Mouse (Mus musculus) heart, embryonic 12.5 days (tissue): Measurements from ENCODE around the gene Plekhd1. TPM values are rescaled to one million over a fixed set of nuclear protein-coding genes. Genes with fewer than 3 reads are reported as not detected.

Source experiments
- ATAC-seq: fragments of 200-750 bp; cut with Nextera tagmentation; 2 replicates; pipeline ENCODE4 v1.8.0; 2017; ENCODE audit warnings: moderate TSS enrichment, moderate library complexity; ENCODE audit not compliant: insufficient number of reproducible peaks, low FRiP score
- H3K27ac ChIP-seq: fragments of 300-500 bp; sonication (generic); 2 replicates; pipeline ENCODE4 v1.5.1; 2016; ENCODE audit warnings: mild to moderate bottlenecking, moderate library complexity; ENCODE audit not compliant: poor library complexity, severe bottlenecking
- H3K27me3 ChIP-seq: fragments of 300-500 bp; sonication (generic); replicated peaks from 2 replicates; pipeline ENCODE4 v1.6.1; 2016; ENCODE audit warnings: mild to moderate bottlenecking, moderate library complexity
- H3K36me3 ChIP-seq: fragments of 300-500 bp; sonication (generic); 2 replicates; pipeline ENCODE4 v1.6.1; 2016; ENCODE audit warnings: mild to moderate bottlenecking, moderate library complexity
- H3K4me1 ChIP-seq: fragments of 300-500 bp; sonication (generic); replicated peaks from 2 replicates; pipeline ENCODE4 v1.6.1; 2016; ENCODE audit warnings: mild to moderate bottlenecking
- H3K4me2 ChIP-seq: fragments of 300-500 bp; sonication (generic); 2 replicates; pipeline ENCODE4 v1.6.1; 2016; ENCODE audit warnings: mild to moderate bottlenecking, moderate library complexity
- H3K4me3 ChIP-seq: fragments of 300-500 bp; sonication (generic); 2 replicates; pipeline ENCODE4 v1.5.1; 2016; ENCODE audit warnings: mild to moderate bottlenecking
- H3K9ac ChIP-seq: fragments of 300-500 bp; sonication (generic); 2 replicates; pipeline ENCODE4 v1.6.1; 2016; ENCODE audit warnings: mild to moderate bottlenecking, moderate library complexity
- H3K9me3 ChIP-seq: fragments of 300-500 bp; sonication (generic); replicated peaks from 2 replicates; pipeline ENCODE4 v1.6.1; 2016; ENCODE audit warnings: mild to moderate bottlenecking, moderate library complexity
- WGBS: fragments of 180-500 bp; shearing (Covaris S2); methylation state at CpG from one replicate; pipeline ENCODE4 v1.1.7; 2016; 5-methylcytosine and 5-hydroxymethylcytosine counted together
- polyA plus RNA-seq: library from polyadenylated mRNA; unstranded; fragments of >200 nt; fragmentation: Nextera tagmentation; extraction: Ambion mirVana; gene quantifications from 2 replicates; pipeline ENCODE4 v1.2.1, GENCODE M21; 2016

The Plekhd1 gene
- polyA plus RNA-seq, 1 experiment from 2014 or later, result 0.70 TPM

DNA sequence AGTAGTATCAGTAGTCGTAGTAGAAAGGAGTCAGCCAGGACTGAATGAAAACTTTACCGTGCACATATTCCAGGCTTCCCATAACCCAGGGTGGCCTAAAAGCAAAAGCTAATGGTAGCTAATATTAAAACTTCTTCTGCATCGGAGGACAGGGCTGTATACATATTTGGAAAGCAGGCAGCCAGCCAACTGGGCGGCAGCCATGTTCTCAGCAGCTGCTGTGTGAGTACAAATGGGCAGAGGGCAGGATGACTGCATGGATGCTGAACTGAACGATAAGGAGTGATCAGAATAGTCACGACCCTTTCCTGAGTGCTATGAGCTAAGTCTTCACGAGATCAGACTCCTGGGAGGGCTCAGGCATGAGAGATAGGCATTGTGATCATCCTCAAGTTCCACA lies 8.9 kb downstream of the Plekhd1 start:
- Histone ChIP-seq H3K27ac (no peak overlapping the region), H3K27me3 (peaks cover 10% of the 10 kb centered on the region; the same call in 1 of the 2 replicates), H3K4me2 (no peak overlapping the region), H3K9me3 (no peaks in the 10 kb centered on the region), H3K4me3 (no peak overlapping the region), H3K9ac (no peak overlapping the region), H3K36me3 (no peaks in the 10 kb centered on the region), H3K4me1 (peaks cover 14% of the 10 kb centered on the region)
- no peak for ATAC-seq
- WGBS, result 70% methylated on average over 7 of the region's 7 CpGs

GRCm38 (mm10) chr12:80706208-80706914 lies 14.0 kb downstream of the Plekhd1 start:
- Histone ChIP-seq H3K4me1 (peaks cover 19% of the 10 kb centered on the region; the same call in 1 of the 2 replicates), H3K27me3 (peaks cover 21% of the 10 kb centered on the region; the same call in 1 of the 2 replicates), H3K36me3 (no peaks in the 10 kb centered on the region), H3K4me3 (no peak overlapping the region), H3K9me3 (no peaks in the 10 kb centered on the region), H3K27ac (no peak overlapping the region), H3K9ac (no peak overlapping the region), H3K4me2 (no peak overlapping the region)
- ATAC-seq, result no peak
- WGBS, result 46% methylated on average over 11 of the region's 11 CpGs

- Histone ChIP-seq H3K36me3 (no peaks in the 10 kb centered on the region), H3K9me3 (no peaks in the 10 kb centered on the region), H3K27me3 (peaks cover 21% of the 10 kb centered on the region; the same call in 1 of the 2 replicates), H3K9ac (no peak overlapping the region), H3K4me2 (no peak overlapping the region), H3K4me1 (peaks cover 19% of the 10 kb centered on the region; the same call in 1 of the 2 replicates), H3K27ac (no peak overlapping the region), H3K4me3 (no peak overlapping the region)
- 46% methylated on average over 6 of the region's 6 CpGs for WGBS
- ATAC-seq, result no peak
Measured at GRCm38 (mm10) chr12:80706915-80707604, 14.7 kb downstream of the Plekhd1 start.

- Histone ChIP-seq H3K27me3 (peaks cover 10% of the 10 kb centered on the region), H3K9ac (no peak overlapping the region), H3K4me1 (peaks cover 19% of the 10 kb centered on the region; the same call in 1 of the 2 replicates), H3K36me3 (no peaks in the 10 kb centered on the region), H3K9me3 (no peaks in the 10 kb centered on the region), H3K27ac (peak overlapping the region; percentile 55), H3K4me2 (peak overlapping the region; percentile 4; the same call in 1 of the 2 replicates), H3K4me3 (no peak overlapping the region)
- 0 out of 2 replicates have a peak, but pooled peaks have one; percentile 39 for ATAC-seq
- 23% methylated on average over 6 of the region's 6 CpGs for WGBS
Measured at GRCm38 (mm10) chr12:80715915-80716314, 23.5 kb downstream of the Plekhd1 start.

DNA sequence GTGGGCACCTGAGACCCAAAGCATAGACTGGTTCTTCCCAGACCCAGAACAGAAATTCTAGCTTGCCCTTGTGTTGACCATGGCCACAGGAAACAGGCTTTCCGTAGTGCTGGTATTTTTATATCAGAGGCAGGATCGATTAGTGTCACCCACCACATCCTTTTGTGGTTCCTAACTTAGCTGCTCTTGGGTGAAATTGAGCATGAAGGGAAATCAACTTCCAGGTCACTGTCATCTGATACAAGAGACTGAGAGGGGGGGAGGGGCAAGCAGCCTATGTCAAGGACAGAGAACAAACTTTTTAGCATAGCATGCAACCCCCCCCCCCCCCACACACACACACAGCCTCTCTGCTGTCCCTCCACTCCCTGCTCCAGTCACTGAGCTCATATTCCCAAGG lies 26.8 kb downstream of the Plekhd1 start:
- WGBS, result 69% methylated on average over 2 of the region's 2 CpGs
- peaks cover 19% of the 10 kb centered on the region; the same call in 1 of the 2 replicates for H3K4me1 ChIP-seq
- ATAC-seq, result no peak
- no peaks in the 10 kb centered on the region for H3K36me3 ChIP-seq
- H3K27ac ChIP-seq, result no peak overlapping the region
- no peaks in the 10 kb centered on the region for H3K9me3 ChIP-seq
- no peak overlapping the region for H3K4me3 ChIP-seq
- H3K27me3 ChIP-seq, result peaks cover 30% of the 10 kb centered on the region
- H3K9ac ChIP-seq, result no peak overlapping the region
- no peak overlapping the region for H3K4me2 ChIP-seq

GRCm38 (mm10) chr12:80720507-80720906 lies 28.1 kb downstream of the Plekhd1 start:
- ATAC-seq, result no peak
- Histone ChIP-seq H3K27me3 (peaks cover 33% of the 10 kb centered on the region), H3K4me3 (no peak overlapping the region), H3K36me3 (no peaks in the 10 kb centered on the region), H3K4me2 (no peak overlapping the region), H3K27ac (no peak overlapping the region), H3K4me1 (peaks cover 11% of the 10 kb centered on the region; the same call in 1 of the 2 replicates), H3K9me3 (no peaks in the 10 kb centered on the region), H3K9ac (no peak overlapping the region)
- WGBS, result 73% methylated on average over 12 of the region's 12 CpGs

- no peaks in the 10 kb centered on the region for H3K36me3 ChIP-seq
- H3K9me3 ChIP-seq, result no peaks in the 10 kb centered on the region
- no peak overlapping the region for H3K4me2 ChIP-seq
- no peak for ATAC-seq
- H3K9ac ChIP-seq, result no peak overlapping the region
- H3K4me3 ChIP-seq, result no peak overlapping the region
- H3K4me1 ChIP-seq, result peaks cover 1% of the 10 kb centered on the region; the same call in 1 of the 2 replicates
- H3K27ac ChIP-seq, result no peak overlapping the region
- H3K27me3 ChIP-seq, result peaks cover 37% of the 10 kb centered on the region
- 81% methylated on average over 15 of the region's 15 CpGs for WGBS
Measured at GRCm38 (mm10) chr12:80721458-80721857, 29.1 kb downstream of the Plekhd1 start.

DNA sequence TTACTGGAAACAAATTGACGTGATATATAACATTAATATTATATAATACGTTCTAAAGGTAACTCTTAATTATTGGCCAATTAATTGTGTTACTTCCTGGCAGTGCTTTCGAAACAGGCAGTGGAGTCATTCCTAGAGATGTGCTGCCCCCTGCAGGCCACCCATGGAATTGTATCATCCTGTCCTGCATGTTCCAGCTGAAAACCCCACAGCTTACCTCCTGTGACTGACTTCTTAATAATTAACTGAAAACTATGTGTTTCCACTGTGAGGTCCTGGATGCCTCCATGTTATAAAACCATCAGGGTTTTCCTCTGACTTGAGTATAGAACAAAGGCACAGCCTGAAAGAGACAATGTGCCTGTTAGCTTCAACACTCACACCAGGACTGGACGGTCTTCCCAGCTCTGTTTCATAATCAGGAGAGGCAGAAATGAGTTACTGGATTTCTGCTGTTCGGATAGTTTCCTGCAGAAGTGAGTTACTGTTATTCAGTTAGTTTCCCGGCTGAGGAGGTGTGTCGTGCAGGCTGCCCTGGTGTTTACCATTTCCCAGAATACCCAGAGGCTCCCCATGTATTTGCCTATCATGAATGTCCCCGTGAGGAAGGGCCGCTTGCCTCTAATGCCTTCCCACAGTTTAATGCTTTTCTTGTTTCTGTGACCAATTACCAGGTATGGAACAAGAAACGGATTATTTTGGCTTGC lies 32.6 kb downstream of the Plekhd1 start:
- peaks cover 49% of the 10 kb centered on the region for H3K27me3 ChIP-seq
- H3K4me1 ChIP-seq, result no peaks in the 10 kb centered on the region
- no peak overlapping the region for H3K9ac ChIP-seq
- no peak overlapping the region for H3K4me3 ChIP-seq
- no peak overlapping the region for H3K4me2 ChIP-seq
- H3K9me3 ChIP-seq, result no peaks in the 10 kb centered on the region
- WGBS, result 35% methylated on average over 10 of the region's 10 CpGs
- no peak overlapping the region for H3K27ac ChIP-seq
- H3K36me3 ChIP-seq, result no peaks in the 10 kb centered on the region
- ATAC-seq, result no peak

DNA sequence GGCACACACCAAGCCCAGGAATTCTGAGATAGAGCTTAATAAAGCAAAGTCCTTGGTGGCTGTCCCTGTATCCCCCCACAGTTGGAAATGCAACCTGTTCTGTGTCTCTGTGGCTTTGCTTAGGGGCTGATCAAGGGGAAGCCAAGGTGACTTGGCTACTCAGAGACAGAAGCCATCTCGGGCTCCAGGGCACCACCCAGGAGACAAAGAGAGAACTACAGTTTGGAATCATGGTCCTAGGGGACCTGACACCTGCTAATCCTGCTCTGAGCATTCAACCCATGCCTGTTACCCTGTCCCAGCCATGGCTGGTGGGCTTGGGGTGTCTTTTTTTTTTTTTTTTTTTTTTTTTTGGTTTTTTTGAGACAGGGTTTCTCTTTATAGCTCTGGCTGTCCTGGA lies 35.8 kb downstream of the Plekhd1 start:
- no peak for ATAC-seq
- 32% methylated on average over 1 of the region's 1 CpGs for WGBS
- Histone ChIP-seq H3K9ac (no peak overlapping the region), H3K27ac (no peak overlapping the region), H3K36me3 (no peaks in the 10 kb centered on the region), H3K4me2 (no peak overlapping the region), H3K4me3 (no peak overlapping the region), H3K4me1 (no peaks in the 10 kb centered on the region), H3K27me3 (peaks cover 27% of the 10 kb centered on the region), H3K9me3 (no peaks in the 10 kb centered on the region)

DNA sequence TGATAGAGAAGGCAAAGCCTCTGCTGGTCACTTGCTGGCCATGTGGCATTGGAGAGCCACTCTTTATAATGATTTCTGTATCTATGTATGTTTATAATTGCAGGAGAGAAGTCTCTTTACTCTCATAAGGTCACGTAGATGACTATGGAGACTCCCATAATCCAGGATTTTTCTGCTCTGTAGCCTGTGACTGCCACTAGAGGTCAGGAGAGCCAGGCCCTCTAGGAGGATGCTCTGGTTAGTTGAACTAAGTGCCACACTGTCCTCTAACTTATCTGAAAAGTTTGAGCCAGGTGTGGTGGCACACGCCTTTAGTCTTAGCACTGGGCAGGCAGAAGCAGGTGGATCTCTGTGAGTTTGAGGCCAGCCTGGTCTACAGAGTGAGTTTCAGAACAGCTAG lies 36.4 kb downstream of the Plekhd1 start:
- no peaks in the 10 kb centered on the region for H3K4me1 ChIP-seq
- WGBS, result 39% methylated on average over 2 of the region's 2 CpGs

More for the DNA sequence above, 36.4 kb downstream of the Plekhd1 start:
- no peaks in the 10 kb centered on the region for H3K9me3 ChIP-seq
- H3K27ac ChIP-seq, result no peak overlapping the region
- no peak for ATAC-seq
- no peak overlapping the region for H3K9ac ChIP-seq
- peaks cover 25% of the 10 kb centered on the region for H3K27me3 ChIP-seq
- H3K36me3 ChIP-seq, result no peaks in the 10 kb centered on the region
- no peak overlapping the region for H3K4me3 ChIP-seq
- no peak overlapping the region for H3K4me2 ChIP-seq
